Mouse (Mus musculus): Measurements from ENCODE around the gene Acacb.

The Acacb gene

GRCm38 (mm10) chr5:114175596-114176171, 29.3 kb downstream of the Acacb start:
- DNase-seq (ENCODE audit: low spot score in 2 of 2) = peak; percentile 75 to 76

- no peak for DNase-seq (ENCODE audit: low spot score in 2 of 2)
These were observed 30.4 kb downstream of the Acacb start for GRCm38 (mm10) chr5:114176548-114177400.

GRCm38 (mm10) chr5:114177966-114178719, 31.8 kb downstream of the Acacb start:
- DNase-seq (ENCODE audit: low spot score in 2 of 2) = no peak

- no peak for DNase-seq (ENCODE audit: low spot score in 2 of 2)
These were observed 33.2 kb downstream of the Acacb start for GRCm38 (mm10) chr5:114179541-114179940.

GRCm38 (mm10) chr5:114183493-114183892, 37.2 kb downstream of the Acacb start:
- no peak for DNase-seq (ENCODE audit: low spot score in 2 of 2)

- no peak for DNase-seq (ENCODE audit: low spot score in 2 of 2)
These were observed 40.8 kb downstream of the Acacb start for GRCm38 (mm10) chr5:114187108-114187507.

GRCm38 (mm10) chr5:114188900-114189464, 42.6 kb downstream of the Acacb start:
- DNase-seq (ENCODE audit: low spot score in 2 of 2) = no peak

- DNase-seq (ENCODE audit: low spot score in 2 of 2) = no peak
These were observed 47.8 kb downstream of the Acacb start for GRCm38 (mm10) chr5:114194161-114194560.

GRCm38 (mm10) chr5:114199116-114199777, 52.9 kb downstream of the Acacb start:
- peak in 1 of 2 experiments; percentile 20 for DNase-seq (ENCODE audit: low spot score in 2 of 2)

- no peak for DNase-seq (ENCODE audit: low spot score in 2 of 2)
These were observed 59.8 kb downstream of the Acacb start for GRCm38 (mm10) chr5:114206158-114206557.

- DNase-seq (ENCODE audit: low spot score in 2 of 2) = no peak
These were observed 66.8 kb downstream of the Acacb start for GRCm38 (mm10) chr5:114213183-114213582.

GRCm38 (mm10) chr5:114218771-114219170, 72.4 kb downstream of the Acacb start:
- DNase-seq (ENCODE audit: low spot score in 2 of 2) = no peak

GRCm38 (mm10) chr5:114226051-114226450, 79.7 kb downstream of the Acacb start:
- no peak for DNase-seq (ENCODE audit: low spot score in 2 of 2)

GRCm38 (mm10) chr5:114228901-114229300, 82.6 kb downstream of the Acacb start:
- DNase-seq (ENCODE audit: low spot score in 2 of 2) = no peak

- no peak for DNase-seq (ENCODE audit: low spot score in 2 of 2)
These were observed 92.6 kb downstream of the Acacb start for GRCm38 (mm10) chr5:114238924-114239323.

GRCm38 (mm10) chr5:114239737-114240136, 93.4 kb downstream of the Acacb start:
- DNase-seq (ENCODE audit: low spot score in 2 of 2) = no peak

- DNase-seq (ENCODE audit: low spot score in 2 of 2) = no peak
These were observed 100.1 kb downstream of the Acacb start for GRCm38 (mm10) chr5:114246465-114246864.

GRCm38 (mm10) chr5:114248174-114248589, 101.8 kb downstream of the Acacb start:
- peak; percentile 33 to 71 for DNase-seq (ENCODE audit: low spot score in 2 of 2)

- no peak for DNase-seq (ENCODE audit: low spot score in 2 of 2)
These were observed 113.2 kb downstream of the Acacb start for GRCm38 (mm10) chr5:114259495-114259894.

- no peak for DNase-seq (ENCODE audit: low spot score in 2 of 2)
These were observed 115.2 kb downstream of the Acacb start for GRCm38 (mm10) chr5:114261494-114261893.

GRCm38 (mm10) chr5:114264030-114264459, 117.7 kb downstream of the Acacb start:
- DNase-seq (ENCODE audit: low spot score in 2 of 2) = no peak

Measured in frontal cortex, postnatal 10 days (tissue).